9 mouse cellular contexts compared by ENCODE assay signal in the genomic region with DNA sequence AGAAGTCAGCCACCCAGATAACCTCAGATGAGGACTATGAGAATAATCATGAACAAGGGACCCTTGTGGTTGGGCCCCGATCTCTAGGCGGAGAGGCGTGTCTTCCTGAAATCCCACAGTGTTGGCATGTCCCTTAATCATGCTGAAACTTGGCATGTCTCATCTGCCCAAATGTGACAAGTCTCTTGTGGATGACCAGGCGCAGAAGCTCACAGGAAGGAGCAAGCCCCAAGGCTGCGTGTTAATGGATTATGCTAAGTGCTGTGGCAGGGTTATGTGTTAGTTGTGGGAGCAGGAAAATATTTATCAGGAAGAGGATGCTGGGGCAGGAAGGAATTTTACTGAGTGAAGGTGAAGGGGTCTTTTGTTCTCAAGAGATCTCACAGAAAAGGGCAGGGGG.
DNase-seq lines count a peak whose midpoint lies in the region; ATAC-seq and TF ChIP-seq lines count a peak whose summit lies in the region.
"Had no signal": no experiment of that assay in that cellular context is flagged by ENCODE, and none has a peak within 500 bp of the region (broad histone marks: within the 10 kb centered on the region; RNA-seq: fewer than 3 reads in every experiment).

No protein-coding gene starts in this region.

- peaks cover 6% of the 10 kb centered on the region; the same call in 1 of the 2 replicates for H3K36me3 ChIP-seq in hindbrain, embryonic 10.5 days
- 0 out of 2 replicates have a peak, but pooled peaks cover 4% of the 10 kb centered on the region for H3K36me3 ChIP-seq in hindbrain, embryonic 14.5 days (replicated peaks; ENCODE audit: control insufficient read depth, insufficient read depth)
- peaks cover 19% of the 10 kb centered on the region for H3K36me3 ChIP-seq in embryonic facial prominence, embryonic 10.5 days (replicated peaks)
- H3K36me3 ChIP-seq in heart, postnatal 0 days (replicated peaks; ENCODE audit: control insufficient read depth, insufficient read depth, low read length), result no peaks in the 10 kb centered on the region
- H3K36me3 ChIP-seq in limb, embryonic 10.5 days, result peaks cover 24% of the 10 kb centered on the region

- WGBS in hindbrain, embryonic 10.5 days, result 78% methylated on average over 5 of the region's 5 CpGs
- 58% methylated on average over 5 of the region's 5 CpGs for WGBS in hindbrain, embryonic 14.5 days
- 73% methylated on average over 5 of the region's 5 CpGs for WGBS in embryonic facial prominence, embryonic 10.5 days
- 66% methylated on average over 5 of the region's 5 CpGs for WGBS in heart, postnatal 0 days
- 83% methylated on average over 5 of the region's 5 CpGs for WGBS in limb, embryonic 10.5 days

- no peaks in the 10 kb centered on the region for H3K9me3 ChIP-seq in hindbrain, embryonic 10.5 days
- no peaks in the 10 kb centered on the region for H3K9me3 ChIP-seq in hindbrain, embryonic 14.5 days (ENCODE audit: control insufficient read depth, low read length)
- H3K9me3 ChIP-seq in embryonic facial prominence, embryonic 10.5 days, result no peaks in the 10 kb centered on the region
- no peaks in the 10 kb centered on the region for H3K9me3 ChIP-seq in heart, postnatal 0 days (replicated peaks; ENCODE audit: control insufficient read depth, low read length)
- no peaks in the 10 kb centered on the region for H3K9me3 ChIP-seq in limb, embryonic 10.5 days (replicated peaks)

- no peaks in the 10 kb centered on the region for H3K27me3 ChIP-seq in hindbrain, embryonic 10.5 days (ENCODE audit: insufficient read depth, poor library complexity, severe bottlenecking)
- H3K27me3 ChIP-seq in hindbrain, embryonic 14.5 days (ENCODE audit: control insufficient read depth, insufficient read depth, low read length), result no peaks in the 10 kb centered on the region
- H3K27me3 ChIP-seq in embryonic facial prominence, embryonic 10.5 days (replicated peaks; ENCODE audit: low read depth, poor library complexity, severe bottlenecking), result no peaks in the 10 kb centered on the region
- no peaks in the 10 kb centered on the region for H3K27me3 ChIP-seq in heart, postnatal 0 days (ENCODE audit: control insufficient read depth, insufficient read depth, low read length)
- H3K27me3 ChIP-seq in limb, embryonic 10.5 days (ENCODE audit: low read depth, poor library complexity, severe bottlenecking), result no peaks in the 10 kb centered on the region

- H3K4me1 ChIP-seq in hindbrain, embryonic 10.5 days (replicated peaks), result peaks cover 34% of the 10 kb centered on the region
- H3K4me1 ChIP-seq in hindbrain, embryonic 14.5 days (replicated peaks; ENCODE audit: control insufficient read depth, insufficient read depth, low read length), result peaks cover 20% of the 10 kb centered on the region
- peaks cover 32% of the 10 kb centered on the region for H3K4me1 ChIP-seq in embryonic facial prominence, embryonic 10.5 days
- no peaks in the 10 kb centered on the region; the same call in 1 of the 2 replicates for H3K4me1 ChIP-seq in heart, postnatal 0 days (ENCODE audit: control insufficient read depth, insufficient read depth)
- peaks cover 40% of the 10 kb centered on the region for H3K4me1 ChIP-seq in limb, embryonic 10.5 days

- H3K4me3 ChIP-seq in hindbrain, embryonic 10.5 days, result no peak overlapping the region
- no peak overlapping the region for H3K4me3 ChIP-seq in hindbrain, embryonic 14.5 days (replicated peaks; ENCODE audit: low read length)
- H3K4me3 ChIP-seq in embryonic facial prominence, embryonic 10.5 days, result no peak overlapping the region
- no peak overlapping the region for H3K4me3 ChIP-seq in heart, postnatal 0 days (ENCODE audit: low read depth, low read length)
- H3K4me3 ChIP-seq in limb, embryonic 10.5 days, result no peak overlapping the region

- DNase-seq in hindbrain, embryonic 10.5 days (ENCODE audit: low spot score), result no peak
- DNase-seq in hindbrain, embryonic 14.5 days (ENCODE audit: low spot score), result no peak
- DNase-seq in embryonic facial prominence, embryonic 10.5 days (ENCODE audit: low spot score), result no peak
- no peak for DNase-seq in heart, postnatal 0 days (ENCODE audit: low spot score)
- DNase-seq in limb, embryonic 10.5 days (ENCODE audit: low spot score), result no peak
- no peak for DNase-seq in adrenal gland, adult 18-20 months (ENCODE audit: low spot score in 2 of 2)
- DNase-seq in layer of hippocampus, adult 9-11 months, result no peak
- no peak for DNase-seq in urinary bladder, adult 18-20 months (ENCODE audit: low spot score in 2 of 2)

- H3K9ac ChIP-seq in hindbrain, embryonic 14.5 days, result no peak overlapping the region
- H3K9ac ChIP-seq in heart, postnatal 0 days (replicated peaks; ENCODE audit: low read depth, low read length), result no peak overlapping the region
- H3K9ac ChIP-seq: liver, embryonic 14.5 days had no signal

- no peak for ATAC-seq in hindbrain, embryonic 14.5 days (ENCODE audit: low FRiP score)
- no peak for ATAC-seq in heart, postnatal 0 days (ENCODE audit: insufficient read depth, low read depth)

- H3K4me2 ChIP-seq in hindbrain, embryonic 14.5 days (replicated peaks), result no peak overlapping the region
- no peak overlapping the region for H3K4me2 ChIP-seq in heart, postnatal 0 days (ENCODE audit: low read depth, low read length)

- no peak for TF ChIP-seq CTCF in heart, postnatal 0 days (IDR thresholded peaks at IDR 0.05; ENCODE audit: low read depth)

- H3K27ac ChIP-seq in hindbrain, embryonic 10.5 days, result 0 out of 2 replicates have a peak overlapping the region, but pooled peaks have one; percentile 45
- no peak overlapping the region for H3K27ac ChIP-seq in hindbrain, embryonic 14.5 days
- H3K27ac ChIP-seq in embryonic facial prominence, embryonic 10.5 days (replicated peaks), result 0 out of 2 replicates have a peak overlapping the region, but pooled peaks have one; percentile 51
- peak overlapping the region; percentile 63 for H3K27ac ChIP-seq in heart, postnatal 0 days (ENCODE audit: low read depth)
- peak overlapping the region; percentile 71 for H3K27ac ChIP-seq in limb, embryonic 10.5 days
- H3K27ac ChIP-seq: liver, embryonic 14.5 days had no signal

- no peak for TF ChIP-seq EP300 in heart, postnatal 0 days (IDR thresholded peaks at IDR 0.05; ENCODE audit: low read depth)
